Mouse (Mus musculus): ENCODE results near the gene Zdhhc9.
"Not testable (repeated sequence)": the region's sequence is repeated elsewhere in the genome, so short reads cannot be mapped to it uniquely, and the experiment has no call there.

Zdhhc9 gene

GRCm38 (mm10) chrX:48208519-48209185 lies at the start of gene Zdhhc9:
Zdhhc9 (minus strand) TSS chrX:48208878.
- peak; percentile 83 to 86 for DNase-seq

DNA sequence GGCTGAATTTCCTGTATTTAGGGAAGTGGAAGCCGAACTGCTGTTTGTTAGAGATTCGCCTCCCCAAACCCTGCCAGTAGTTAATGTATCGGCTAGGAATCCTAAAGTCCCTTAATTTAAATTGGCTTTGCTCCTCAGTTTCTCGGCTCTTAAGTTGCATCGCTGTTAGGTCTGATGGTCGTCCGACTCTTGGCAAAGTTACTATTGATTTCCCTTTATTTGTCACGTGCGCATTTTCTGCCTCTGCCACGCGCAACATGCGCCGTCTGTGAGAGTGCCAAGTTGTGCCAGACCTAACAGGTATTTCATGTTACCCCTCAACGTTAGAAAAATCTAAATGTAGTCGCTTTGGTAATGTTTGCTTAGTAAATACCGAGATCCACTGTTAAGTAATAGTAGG lies 48.3 kb upstream of the Zdhhc9 start:
- peak; percentile 4 to 24 for DNase-seq

GRCm38 (mm10) chrX:48256468-48257007 lies 47.9 kb upstream of the Zdhhc9 start, which contains the start of gene Utp14a:
Utp14a (plus strand) TSS chrX:48256862.
- peak; percentile 95 for DNase-seq

DNA sequence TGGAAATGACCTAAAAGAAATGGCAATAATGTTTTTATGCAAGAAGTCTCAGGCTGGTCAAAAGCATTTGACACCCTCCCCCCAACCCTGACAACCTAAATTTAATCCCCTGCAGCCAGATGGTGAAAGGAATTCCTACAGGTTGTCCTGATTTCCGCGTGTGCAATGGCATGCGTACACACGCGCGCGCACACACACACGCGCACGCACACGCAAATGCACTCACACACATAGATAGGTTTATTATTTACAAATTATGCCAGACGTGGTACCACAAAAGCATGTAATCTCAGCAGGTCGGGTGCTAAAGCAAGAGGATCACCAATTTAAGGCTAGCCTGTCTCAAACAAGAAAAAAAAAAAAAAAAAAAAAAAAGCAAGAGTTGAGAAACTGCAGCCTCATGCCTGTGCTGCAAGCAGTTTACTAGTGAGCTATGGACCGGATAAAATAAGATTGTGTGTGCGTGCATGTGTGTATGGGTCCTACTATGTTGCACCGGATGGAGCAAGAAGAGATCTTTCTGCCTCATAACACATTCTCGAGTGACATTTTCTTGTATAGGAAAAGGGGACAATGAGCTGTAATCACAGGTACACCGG lies 47.3 kb upstream of the Zdhhc9 start:
- peak; percentile 10 to 38 for DNase-seq

GRCm38 (mm10) chrX:48234417-48234816 lies 25.7 kb upstream of the Zdhhc9 start:
- DNase-seq: no peak

- no peak for DNase-seq
These were observed 17.5 kb upstream of the Zdhhc9 start for GRCm38 (mm10) chrX:48226225-48226624.

DNA sequence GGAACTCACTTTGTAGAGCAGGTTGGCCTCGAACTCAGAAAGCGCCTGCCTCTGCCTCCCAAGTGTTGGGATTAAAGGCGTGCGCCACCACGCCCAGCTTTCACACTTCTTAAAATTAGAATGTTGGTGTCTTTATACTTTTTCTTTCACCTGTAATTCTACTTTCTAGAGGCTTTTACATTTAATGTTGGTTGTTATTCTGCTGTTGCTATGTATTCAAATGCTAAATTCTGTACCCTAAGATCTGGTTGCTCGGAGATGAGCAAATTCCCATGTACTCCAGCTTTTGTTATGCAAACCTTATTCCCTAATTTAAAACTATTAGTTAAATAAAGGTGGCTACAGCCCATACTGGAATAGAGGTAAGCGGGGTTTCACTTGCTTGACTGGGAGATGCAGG lies 14.0 kb upstream of the Zdhhc9 start:
- DNase-seq: no peak

DNA sequence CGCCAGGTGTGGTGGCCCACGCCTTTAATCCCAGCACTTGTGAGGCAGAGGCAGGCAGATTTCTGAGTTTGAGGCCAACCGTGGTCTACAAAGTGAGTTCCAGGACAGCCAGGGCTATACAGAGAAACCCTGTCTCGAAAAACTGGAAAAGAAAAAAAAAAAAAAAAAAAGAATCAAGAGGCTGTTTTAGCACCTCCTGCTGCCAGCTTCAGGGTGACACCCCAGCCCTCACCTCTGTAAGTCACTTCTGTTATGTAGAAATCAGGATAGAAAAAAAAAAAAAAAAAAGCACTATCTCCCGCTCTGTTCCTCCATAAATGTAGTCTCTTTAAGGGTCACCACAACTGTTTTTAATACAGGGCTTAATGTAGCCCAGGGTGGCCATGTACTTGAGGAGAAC lies 10.8 kb upstream of the Zdhhc9 start:
- DNase-seq: no peak

DNA sequence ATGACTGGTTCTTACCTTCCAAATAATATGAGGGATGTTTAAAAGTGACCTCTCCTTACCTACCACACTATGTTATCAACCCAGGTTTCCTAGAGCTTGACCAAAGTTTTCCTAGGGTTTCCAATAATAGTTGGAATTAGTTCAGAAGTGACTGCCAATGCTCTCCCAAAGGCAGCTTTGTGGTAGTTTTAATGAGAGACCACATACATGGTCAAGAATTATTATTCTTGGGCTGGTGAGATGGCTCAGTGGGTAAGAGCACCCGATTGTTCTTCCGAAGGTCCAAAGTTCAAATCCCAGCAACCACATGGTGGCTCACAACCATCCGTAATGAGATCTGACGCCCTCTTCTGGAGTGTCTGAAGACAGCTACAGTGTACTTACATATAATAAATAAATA lies 1.1 kb upstream of the Zdhhc9 start:
- not testable (repeated sequence) for DNase-seq

DNA sequence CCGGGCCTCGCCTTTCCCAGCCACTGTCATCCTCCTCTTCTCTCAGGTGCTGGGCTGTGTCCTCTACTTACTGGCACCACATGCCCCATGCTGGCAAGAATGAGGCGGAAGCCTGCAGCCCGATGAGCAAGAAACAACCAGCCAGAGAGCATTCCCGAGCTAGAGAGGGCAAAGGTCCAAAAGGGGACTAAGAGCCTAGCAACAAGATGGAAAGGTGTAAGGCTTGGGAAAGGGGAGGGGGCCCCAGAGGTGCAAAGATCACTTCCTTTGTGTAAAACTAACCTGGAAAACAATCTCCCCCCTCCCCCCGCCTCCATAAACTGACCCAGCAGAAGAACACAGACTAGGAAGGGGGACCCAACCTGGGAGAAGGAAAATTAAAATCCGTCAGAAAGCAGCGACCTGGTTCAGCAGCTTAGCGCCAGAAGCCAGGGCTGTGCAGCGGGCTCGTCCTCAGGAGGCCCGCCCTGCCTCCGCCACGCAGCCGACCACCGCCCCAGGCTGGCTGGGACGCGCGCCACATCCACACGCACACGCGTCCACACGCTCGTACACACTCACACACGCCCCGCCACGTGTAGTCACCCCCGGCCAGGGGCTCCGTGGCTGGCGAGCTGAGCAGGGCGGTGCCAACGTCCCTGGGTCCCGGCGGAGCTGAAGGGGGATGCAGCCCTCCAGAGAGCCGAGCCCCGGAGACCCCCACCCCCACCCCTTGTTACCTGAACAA lies 754 bp downstream of the Zdhhc9 start:
- peak; percentile 45 to 54 for DNase-seq

GRCm38 (mm10) chrX:48204469-48204868 lies 4.2 kb downstream of the Zdhhc9 start:
- DNase-seq: no peak

- peak; percentile 51 to 58 for DNase-seq
These were observed 4.9 kb downstream of the Zdhhc9 start for GRCm38 (mm10) chrX:48203763-48204162.

DNA sequence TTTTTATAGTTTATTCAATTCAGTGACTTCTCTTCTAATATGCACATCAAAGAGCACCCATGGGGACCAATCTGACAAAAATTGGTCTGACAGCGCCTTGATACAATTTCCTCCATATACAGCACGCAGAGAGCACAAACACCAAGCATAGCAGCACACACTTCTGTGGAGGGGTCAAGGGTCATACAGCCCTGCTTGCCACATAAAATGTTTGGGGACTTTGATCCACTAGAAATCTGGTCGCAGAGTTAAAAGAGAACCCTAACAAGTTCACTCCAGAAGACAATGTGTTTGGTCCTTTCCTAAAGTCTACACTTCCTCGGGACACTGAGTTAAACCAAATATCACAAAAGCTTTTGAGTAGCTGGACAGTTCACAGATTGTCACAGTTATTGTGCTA lies 5.7 kb downstream of the Zdhhc9 start:
- DNase-seq: no peak

- no peak for DNase-seq
These were observed 6.2 kb downstream of the Zdhhc9 start for GRCm38 (mm10) chrX:48202436-48202835.

GRCm38 (mm10) chrX:48201973-48202372 lies 6.7 kb downstream of the Zdhhc9 start:
- no peak for DNase-seq

- no peak for DNase-seq
These were observed 8.0 kb downstream of the Zdhhc9 start for GRCm38 (mm10) chrX:48200699-48201098.

DNA sequence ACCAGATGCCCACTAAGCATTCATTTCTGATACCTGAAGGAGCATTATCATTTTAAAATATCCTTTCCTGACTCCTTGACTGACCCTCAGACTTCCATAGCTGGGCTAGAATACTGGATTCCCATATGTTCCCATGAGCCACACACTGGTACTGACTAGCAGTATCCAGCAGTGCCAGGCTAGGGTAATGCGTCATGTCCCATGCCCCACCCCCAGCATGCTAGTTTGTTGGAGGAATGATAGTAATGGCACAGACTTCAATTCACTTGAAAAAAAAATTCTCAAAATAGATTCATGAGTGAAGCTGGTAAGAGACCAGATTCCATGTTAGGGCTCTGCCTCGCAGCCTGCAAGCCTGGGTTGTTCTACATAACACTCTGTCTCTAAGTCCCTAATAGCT lies 9.7 kb downstream of the Zdhhc9 start:
- DNase-seq: no peak

GRCm38 (mm10) chrX:48197856-48198255 lies 10.8 kb downstream of the Zdhhc9 start:
- DNase-seq: no peak

DNA sequence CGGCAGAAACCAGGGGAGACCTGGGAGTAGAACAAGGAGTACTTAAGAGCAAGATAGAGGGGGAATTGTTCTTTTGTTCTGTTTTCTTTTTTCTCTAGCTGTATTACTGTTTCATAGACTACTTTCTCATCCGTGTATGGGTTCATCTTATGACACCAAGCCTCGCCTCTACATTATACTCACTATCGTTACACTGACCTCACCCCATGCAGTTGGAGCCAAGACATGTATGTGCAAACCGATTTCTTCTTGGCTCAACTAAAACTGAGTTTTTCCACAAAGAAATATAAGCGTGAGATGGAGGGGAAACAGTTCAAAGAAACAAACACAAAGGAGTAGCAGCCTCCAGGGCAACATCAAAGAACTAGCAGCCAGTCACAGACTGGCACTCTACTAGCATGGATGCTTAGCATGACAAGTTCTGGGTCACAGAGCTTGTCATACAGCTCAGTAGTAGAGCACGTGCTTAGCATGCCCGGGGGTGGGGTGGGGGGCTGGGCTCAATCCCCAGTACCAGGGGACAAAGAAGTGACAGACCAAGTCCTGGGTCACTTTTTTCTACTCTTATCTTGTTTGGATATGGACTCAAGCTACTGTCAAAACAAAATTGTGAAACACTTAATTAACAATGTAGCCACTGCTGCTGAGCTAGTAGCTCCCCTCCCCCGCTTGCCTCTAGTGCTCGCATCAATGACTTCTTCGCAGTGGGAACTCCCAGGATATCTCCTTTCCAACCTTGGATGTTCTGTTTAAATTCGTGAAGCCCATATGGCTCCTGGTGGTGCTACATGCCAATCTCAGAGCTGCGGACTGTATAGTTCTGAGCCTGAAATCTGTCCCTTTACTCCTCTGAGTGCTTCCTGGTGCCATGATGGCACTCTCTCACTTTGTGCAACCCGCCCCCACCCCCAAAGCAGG lies 15.2 kb downstream of the Zdhhc9 start:
- peak; percentile 26 to 28 for DNase-seq

DNA sequence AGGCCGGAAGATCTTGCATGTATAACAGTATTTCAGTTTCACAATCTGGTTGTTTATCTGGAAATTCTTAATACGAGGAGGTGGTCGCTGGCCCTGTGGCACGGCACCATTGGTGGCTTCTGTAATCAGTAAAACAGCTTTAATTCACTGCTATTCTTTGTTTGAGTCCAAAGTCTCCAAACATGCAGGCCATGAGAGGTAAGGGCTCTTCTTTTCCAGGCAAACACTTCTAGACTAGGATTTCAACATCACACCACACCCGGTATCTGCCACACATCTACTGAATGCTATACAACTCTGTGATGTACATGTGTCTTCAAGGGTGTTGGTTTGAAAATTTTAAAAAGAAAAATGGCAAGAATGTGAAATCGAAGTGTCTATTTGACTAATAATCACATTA lies 17.4 kb downstream of the Zdhhc9 start:
- DNase-seq: no peak

DNA sequence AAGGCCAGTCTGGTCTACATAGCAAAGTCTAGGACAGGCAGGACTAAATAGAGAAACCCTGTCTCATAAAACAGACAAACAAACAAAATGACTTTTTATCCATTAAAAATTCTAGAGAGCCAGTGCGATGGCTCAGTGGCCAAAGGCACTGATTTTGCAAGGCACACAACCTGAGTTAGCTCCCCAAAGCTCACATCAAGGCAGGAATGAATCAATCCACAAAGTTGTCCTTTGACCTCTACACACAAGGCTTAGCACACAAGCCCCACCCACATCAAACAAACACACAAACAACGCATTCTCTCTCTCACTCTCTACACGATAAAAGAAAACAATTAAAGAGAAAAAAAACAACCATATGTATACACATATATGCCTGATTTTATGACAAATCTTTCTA lies 24.0 kb downstream of the Zdhhc9 start:
- no peak for DNase-seq

DNA sequence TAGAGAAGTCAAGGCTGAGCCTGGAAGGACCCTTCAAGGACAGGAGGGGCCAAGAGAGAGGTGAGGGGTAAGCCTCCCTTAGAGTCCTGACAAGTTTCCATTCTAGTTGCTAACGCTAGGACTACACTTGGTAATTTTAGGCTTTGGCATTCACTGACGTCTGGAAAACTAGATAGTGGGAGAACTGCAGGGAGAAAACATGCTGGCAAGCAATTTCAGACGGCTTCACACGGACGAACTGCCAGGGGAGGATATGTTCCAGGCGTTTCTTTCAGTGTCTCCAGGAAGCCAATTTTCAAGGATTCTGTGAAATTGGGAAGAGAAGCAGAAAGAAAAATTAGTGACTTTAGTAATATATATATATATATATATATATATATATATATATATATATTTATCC lies 26.8 kb downstream of the Zdhhc9 start:
- no peak for DNase-seq

GRCm38 (mm10) chrX:48170368-48170767 lies 38.3 kb downstream of the Zdhhc9 start:
- no peak for DNase-seq

Data from cerebellum, adult 18-20 months (tissue).